Mouse (Mus musculus) ES-E14 (cell line): ENCODE measurements around the gene Ebf1.

Experiments
- CHD2 ChIP-seq: IDR thresholded peaks from 2 replicates; pipeline ENCODE4 v1.6.1; 2014; ENCODE audit warnings: mild to moderate bottlenecking, low read depth, low read length, inconsistent platforms
- HCFC1 ChIP-seq: IDR thresholded peaks from 2 replicates; pipeline ENCODE4 v1.6.1; 2012; ENCODE audit warnings: low read length, inconsistent platforms, borderline replicate concordance; ENCODE audit not compliant: insufficient read depth
- MAFK ChIP-seq: IDR thresholded peaks from 2 replicates; pipeline ENCODE4 v1.6.1; 2014; ENCODE audit warnings: mild to moderate bottlenecking, low read depth, low read length, inconsistent platforms; ENCODE audit not compliant: insufficient read depth
- ZC3H11A ChIP-seq: IDR thresholded peaks from 2 replicates; pipeline ENCODE4 v1.6.1; 2012; ENCODE audit warnings: low read depth, mild to moderate bottlenecking, inconsistent platforms, low read length, borderline replicate concordance
- ZNF384 ChIP-seq: IDR thresholded peaks from 2 replicates; pipeline ENCODE4 v1.6.1; 2012; ENCODE audit warnings: low read depth, low read length, inconsistent platforms

DNA sequence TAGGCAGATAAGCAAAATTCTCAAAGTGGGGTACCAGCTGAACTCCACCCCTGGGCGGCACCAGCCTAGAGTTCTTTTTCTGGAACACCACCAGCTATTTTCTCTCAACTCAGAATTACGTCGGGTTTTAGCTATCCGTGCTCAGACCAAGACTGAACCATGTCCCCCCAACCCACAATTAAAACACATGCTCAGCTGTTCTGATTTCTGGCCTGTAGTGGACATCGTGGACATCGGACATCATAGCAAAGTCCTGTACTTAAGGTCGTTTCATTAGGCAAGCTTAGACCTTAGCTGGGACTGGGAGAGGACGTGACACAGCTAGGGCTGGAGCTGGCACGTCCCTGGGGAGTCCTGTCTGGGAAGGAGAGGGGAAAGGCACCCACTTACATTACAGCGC is 5.0 kb upstream of the Ebf1 start:
- TF ChIP-seq HCFC1, result no peak
- no peak for TF ChIP-seq MAFK
- no peak for TF ChIP-seq ZC3H11A
- no peak for TF ChIP-seq ZNF384
- TF ChIP-seq CHD2, result no peak
